Mouse (Mus musculus): Measurements from ENCODE around the gene Zbtb1. TPM values are rescaled to one million over a fixed set of nuclear protein-coding genes. Genes with fewer than 3 reads are reported as not detected.

Zbtb1 gene
- polyA plus RNA-seq, 1 experiment from 2014 or later: 9.8 TPM

GRCm38 (mm10) chr12:76349680-76350220 lies 20.3 kb upstream of the Zbtb1 start:
- H3K9me3 ChIP-seq (replicated peaks): no peaks in the 10 kb centered on the region
- no peak overlapping the region for H3K4me3 ChIP-seq (replicated peaks)
- no peaks in the 10 kb centered on the region for H3K4me1 ChIP-seq
- no peak overlapping the region for H3K9ac ChIP-seq
- no peaks in the 10 kb centered on the region for H3K27me3 ChIP-seq
- no peak overlapping the region for H3K27ac ChIP-seq (replicated peaks)
- peaks cover 24% of the 10 kb centered on the region for H3K36me3 ChIP-seq
- no peak overlapping the region for H3K4me2 ChIP-seq (replicated peaks)
- 51% methylated on average over 8 of the region's 8 CpGs for WGBS
- 0 out of 2 replicates have a peak, but pooled peaks have one; percentile 43 for ATAC-seq (ENCODE audit: insufficient number of reproducible peaks, low FRiP score, low TSS enrichment, low read depth)

- no peaks in the 10 kb centered on the region for H3K36me3 ChIP-seq
- H3K9me3 ChIP-seq (replicated peaks): no peaks in the 10 kb centered on the region
- H3K27me3 ChIP-seq: no peaks in the 10 kb centered on the region
- H3K9ac ChIP-seq: no peak overlapping the region
- no peak overlapping the region for H3K4me2 ChIP-seq (replicated peaks)
- H3K4me1 ChIP-seq: peaks cover 5% of the 10 kb centered on the region; the same call in 1 of the 2 replicates
- ATAC-seq (ENCODE audit: insufficient number of reproducible peaks, low FRiP score, low TSS enrichment, low read depth): no peak
- H3K27ac ChIP-seq (replicated peaks): no peak overlapping the region
- 51% methylated on average over 1 of the region's 1 CpGs for WGBS
- H3K4me3 ChIP-seq (replicated peaks): no peak overlapping the region
Observed at GRCm38 (mm10) chr12:76360868-76361267, 9.2 kb upstream of the Zbtb1 start.

- H3K4me2 ChIP-seq (replicated peaks): no peak overlapping the region
Observed at GRCm38 (mm10) chr12:76361405-76362302, 8.4 kb upstream of the Zbtb1 start.

GRCm38 (mm10) chr12:76362303-76362676 lies 7.8 kb upstream of the Zbtb1 start:
- H3K36me3 ChIP-seq: no peaks in the 10 kb centered on the region
- no peak overlapping the region for H3K4me3 ChIP-seq (replicated peaks)
- H3K27me3 ChIP-seq: no peaks in the 10 kb centered on the region
- 78% methylated on average over 9 of the region's 9 CpGs for WGBS
- H3K9me3 ChIP-seq (replicated peaks): no peaks in the 10 kb centered on the region
- H3K4me1 ChIP-seq: peaks cover 10% of the 10 kb centered on the region
- ATAC-seq (ENCODE audit: insufficient number of reproducible peaks, low FRiP score, low TSS enrichment, low read depth): no peak
- H3K4me2 ChIP-seq (replicated peaks): no peak overlapping the region
- no peak overlapping the region for H3K9ac ChIP-seq
- H3K27ac ChIP-seq (replicated peaks): no peak overlapping the region

More at GRCm38 (mm10) chr12:76361405-76362302, 8.4 kb upstream of the Zbtb1 start:
- no peak for ATAC-seq (ENCODE audit: insufficient number of reproducible peaks, low FRiP score, low TSS enrichment, low read depth)
- Histone ChIP-seq H3K36me3 (no peaks in the 10 kb centered on the region), H3K27me3 (no peaks in the 10 kb centered on the region), H3K4me1 (peaks cover 5% of the 10 kb centered on the region; the same call in 1 of the 2 replicates), H3K9me3 (replicated peaks) (no peaks in the 10 kb centered on the region), H3K4me3 (replicated peaks) (no peak overlapping the region), H3K27ac (replicated peaks) (0 out of 2 replicates have a peak overlapping the region, but pooled peaks have one; percentile 7), H3K9ac (no peak overlapping the region)
- 40% methylated on average over 9 of the region's 9 CpGs for WGBS

GRCm38 (mm10) chr12:76366276-76366675 lies 3.8 kb upstream of the Zbtb1 start:
- 86% methylated on average over 3 of the region's 3 CpGs for WGBS
- Histone ChIP-seq H3K27ac (replicated peaks) (no peak overlapping the region), H3K36me3 (no peaks in the 10 kb centered on the region), H3K4me2 (replicated peaks) (no peak overlapping the region), H3K4me3 (replicated peaks) (no peak overlapping the region), H3K4me1 (peaks cover 28% of the 10 kb centered on the region), H3K27me3 (no peaks in the 10 kb centered on the region), H3K9ac (no peak overlapping the region), H3K9me3 (replicated peaks) (no peaks in the 10 kb centered on the region)
- ATAC-seq (ENCODE audit: insufficient number of reproducible peaks, low FRiP score, low TSS enrichment, low read depth): no peak

GRCm38 (mm10) chr12:76367096-76367995 lies 2.7 kb upstream of the Zbtb1 start:
- H3K4me2 ChIP-seq (replicated peaks): peak overlapping the region; percentile 76
- H3K4me3 ChIP-seq (replicated peaks): peak overlapping the region; percentile 93
- peaks cover 33% of the 10 kb centered on the region for H3K4me1 ChIP-seq
- no peaks in the 10 kb centered on the region for H3K9me3 ChIP-seq (replicated peaks)
- 23% methylated on average over 14 of the region's 14 CpGs for WGBS
- ATAC-seq (ENCODE audit: insufficient number of reproducible peaks, low FRiP score, low TSS enrichment, low read depth): no peak
- no peaks in the 10 kb centered on the region for H3K36me3 ChIP-seq
- no peaks in the 10 kb centered on the region for H3K27me3 ChIP-seq
- peak overlapping the region; percentile 100; the same call in 1 of the 2 replicates for H3K27ac ChIP-seq (replicated peaks)
- peak overlapping the region; percentile 98; the same call in 1 of the 2 replicates for H3K9ac ChIP-seq

GRCm38 (mm10) chr12:76368201-76368789 lies 1.8 kb upstream of the Zbtb1 start:
- 10% methylated on average over 9 of the region's 9 CpGs for WGBS
- Histone ChIP-seq H3K27me3 (no peaks in the 10 kb centered on the region), H3K27ac (replicated peaks) (peak overlapping the region; percentile 100), H3K36me3 (no peaks in the 10 kb centered on the region), H3K9me3 (replicated peaks) (no peaks in the 10 kb centered on the region), H3K4me3 (replicated peaks) (peak overlapping the region; percentile 93), H3K9ac (peak overlapping the region; percentile 98), H3K4me2 (replicated peaks) (peak overlapping the region; percentile 76), H3K4me1 (peaks cover 41% of the 10 kb centered on the region)
- ATAC-seq (ENCODE audit: insufficient number of reproducible peaks, low FRiP score, low TSS enrichment, low read depth): no peak

GRCm38 (mm10) chr12:76368790-76369205 lies 1.3 kb upstream of the Zbtb1 start:
- 1% methylated on average over 26 of the region's 26 CpGs for WGBS
- H3K36me3 ChIP-seq: no peaks in the 10 kb centered on the region

GRCm38 (mm10) chr12:76369206-76369977 lies 674 bp upstream of the Zbtb1 start, which contains the start of gene Zbtb25:
TSS of gene Zbtb25 (minus strand) at chr12:76369602.
- under 1% methylated on average over 96 of the region's 96 CpGs for WGBS
- no peaks in the 10 kb centered on the region for H3K27me3 ChIP-seq
- no peaks in the 10 kb centered on the region for H3K36me3 ChIP-seq
- H3K4me3 ChIP-seq (replicated peaks): peak within 1 kb of the TSS; percentile 93
- peak within 1 kb of the TSS; percentile 98 for H3K9ac ChIP-seq
- no peaks in the 10 kb centered on the region for H3K9me3 ChIP-seq (replicated peaks)
- H3K27ac ChIP-seq (replicated peaks): peak within 1 kb of the TSS; percentile 100
- ATAC-seq (ENCODE audit: insufficient number of reproducible peaks, low FRiP score, low TSS enrichment, low read depth): peak; percentile 84
- peaks cover 45% of the 10 kb centered on the region for H3K4me1 ChIP-seq
- peak within 1 kb of the TSS; percentile 76 for H3K4me2 ChIP-seq (replicated peaks)

More at GRCm38 (mm10) chr12:76368790-76369205, 1.3 kb upstream of the Zbtb1 start:
- H3K27me3 ChIP-seq: no peaks in the 10 kb centered on the region
- peak overlapping the region; percentile 76 for H3K4me2 ChIP-seq (replicated peaks)
- H3K4me1 ChIP-seq: peaks cover 41% of the 10 kb centered on the region
- no peaks in the 10 kb centered on the region for H3K9me3 ChIP-seq (replicated peaks)
- ATAC-seq (ENCODE audit: insufficient number of reproducible peaks, low FRiP score, low TSS enrichment, low read depth): peak; percentile 4; the same call in 1 of the 2 replicates
- peak overlapping the region; percentile 93 for H3K4me3 ChIP-seq (replicated peaks)
- peak overlapping the region; percentile 98 for H3K9ac ChIP-seq
- H3K27ac ChIP-seq (replicated peaks): peak overlapping the region; percentile 100
